Mouse (Mus musculus): ENCODE measurements around the gene Sergef.

DNA sequence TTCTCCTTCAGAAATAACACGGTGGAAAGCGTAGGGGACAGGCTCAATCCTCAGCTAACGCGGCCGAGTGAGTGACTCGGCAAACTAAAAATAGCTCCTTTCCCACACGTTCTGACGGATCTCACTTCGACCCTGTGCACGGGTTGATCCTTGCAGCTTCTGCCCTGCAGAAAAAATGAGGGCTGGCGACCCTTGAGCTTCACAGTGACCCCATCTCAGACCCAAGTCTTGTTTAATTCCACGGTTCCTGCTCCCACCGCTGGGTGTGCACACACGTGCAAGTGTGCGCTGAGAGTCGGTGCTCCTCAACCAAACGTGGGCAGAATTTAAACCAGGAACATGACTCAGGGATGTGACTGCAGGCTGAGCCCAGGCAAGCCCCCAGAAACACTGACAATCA, 52.1 kb downstream of the Sergef start:
- TF ChIP-seq CTCF (IDR thresholded peaks at IDR 0.05; ENCODE audit: low read depth) = no peak
- TF ChIP-seq EP300 (IDR thresholded peaks at IDR 0.05; ENCODE audit: low read depth) = no peak
